Mouse (Mus musculus): ENCODE data around the gene Nrp1.

DNA sequence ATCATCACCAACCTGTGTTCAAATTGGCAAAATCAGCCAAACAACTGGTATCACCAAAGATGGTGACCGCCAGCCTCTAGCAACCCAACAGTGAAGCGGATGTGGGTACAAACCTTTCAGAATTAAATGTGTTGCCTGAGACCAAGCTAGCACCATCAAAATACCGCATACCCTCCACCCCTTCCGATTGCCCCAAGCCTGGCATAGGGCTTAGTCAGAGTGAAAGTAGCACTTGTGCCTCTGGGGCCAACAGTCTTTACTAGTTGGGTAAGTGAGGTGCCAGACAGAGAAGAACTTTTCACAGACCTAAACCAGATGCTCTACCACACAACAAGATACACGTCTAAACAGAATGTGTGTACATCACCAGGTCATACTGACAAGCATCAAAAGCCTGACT, 191.3 kb downstream of the Nrp1 start:
- TF ChIP-seq USF2 (conservative IDR thresholded peaks at IDR 0.05; ENCODE audit: low read depth, low read length) (no peak), POLR2A (IDR thresholded peaks at IDR 0.05; ENCODE audit: low read depth, low read length) (no peak), RAD21 (IDR thresholded peaks at IDR 0.05; ENCODE audit: low read depth, low read length) (no peak), POLR2AphosphoS2 (IDR thresholded peaks at IDR 0.05; ENCODE audit: low read depth, low read length) (no peak), BHLHE40 (IDR thresholded peaks at IDR 0.05; ENCODE audit: low read depth, low read length) (peak; percentile 35; the same call in 1 of the 2 replicates), ZKSCAN1 (IDR thresholded peaks at IDR 0.05; ENCODE audit: borderline replicate concordance, low read depth, low read length) (no peak), CTCF (conservative IDR thresholded peaks at IDR 0.05 in 1 of 2, IDR thresholded peaks at IDR 0.05 in 1 of 2; ENCODE audit: low read depth in 2 of 2, low read length in 2 of 2) (no peak), MAX (IDR thresholded peaks at IDR 0.05; ENCODE audit: low read length) (no peak), CHD2 (IDR thresholded peaks at IDR 0.05; ENCODE audit: low read length) (no peak), ZMIZ1 (IDR thresholded peaks at IDR 0.05; ENCODE audit: low read depth, low read length) (no peak), TCF12 (IDR thresholded peaks at IDR 0.05; ENCODE audit: low read depth, low read length) (0 out of 2 replicates have a peak, but pooled peaks have one; percentile 34), USF1 (IDR thresholded peaks at IDR 0.05; ENCODE audit: low read depth, low read length) (no peak), MAFK (IDR thresholded peaks at IDR 0.05; ENCODE audit: insufficient replicate concordance, low read length) (no peak), HCFC1 (IDR thresholded peaks at IDR 0.05; ENCODE audit: low read depth, low read length) (no peak)

Data from CH12.LX (cell line).